8 mouse cellular contexts compared by ENCODE assay signal in genomic region chr5:32416881-32417280, GRCm38 (mm10). TPM values are rescaled to one million over a fixed set of nuclear protein-coding genes. Genes with fewer than 3 reads are reported as not detected.
DNase-seq lines count a peak whose midpoint lies in the region; ATAC-seq and TF ChIP-seq lines count a peak whose summit lies in the region.

No protein-coding gene starts in this region.

- no peak for TF ChIP-seq CTCF in hindbrain, postnatal 0 days (IDR thresholded peaks at IDR 0.05; ENCODE audit: low read depth)

- no peaks in the 10 kb centered on the region for H3K27me3 ChIP-seq in hindbrain, postnatal 0 days (ENCODE audit: insufficient read depth, low read length)
- no peaks in the 10 kb centered on the region for H3K27me3 ChIP-seq in hindbrain, embryonic 11.5 days (ENCODE audit: control insufficient read depth, insufficient read depth, low read length)

- H3K4me3 ChIP-seq in hindbrain, postnatal 0 days (ENCODE audit: low read length): no peak overlapping the region
- H3K4me3 ChIP-seq in hindbrain, embryonic 11.5 days (ENCODE audit: low read depth, low read length): no peak overlapping the region

- intact Hi-C loops in heart, postnatal 25 days (cut with DNase I): loop anchor here (2.0 kb wide), 1 partner anchor 44 kb away; no protein-coding TSS in a partner anchor

- WGBS in hindbrain, postnatal 0 days: 30% methylated on average over 4 of the region's 4 CpGs
- 62% methylated on average over 4 of the region's 4 CpGs for WGBS in hindbrain, embryonic 11.5 days

- ATAC-seq in hindbrain, postnatal 0 days: peak; percentile 73
- ATAC-seq in hindbrain, embryonic 11.5 days (ENCODE audit: low FRiP score): no peak

- no peak overlapping the region for H3K4me2 ChIP-seq in hindbrain, postnatal 0 days (ENCODE audit: low read depth, low read length)
- H3K4me2 ChIP-seq in hindbrain, embryonic 11.5 days (replicated peaks; ENCODE audit: low read depth, low read length): no peak overlapping the region

- peak; percentile 53 for DNase-seq in hindbrain, postnatal 0 days (ENCODE audit: low spot score)
- no peak for DNase-seq in hindbrain, embryonic 11.5 days (ENCODE audit: low spot score)
- DNase-seq in forelimb bud, embryonic 11.5 days (ENCODE audit: low read depth, low spot score): peak; percentile 25
- DNase-seq in heart, postnatal 25 days (ENCODE audit: low spot score): peak; percentile 59
- peak; percentile 60 for DNase-seq in lung, postnatal 25 days (ENCODE audit: low spot score)
- DNase-seq in thymus, postnatal 4 days: no peak
- DNase-seq in c-Kit-positive CD71-positive TER-119-positive erythroid progenitor cells, embryonic 14.5 days (ENCODE audit: low spot score): no peak
- no peak for DNase-seq in spleen, adult 12 weeks (ENCODE audit: low spot score)

- no peaks in the 10 kb centered on the region for H3K36me3 ChIP-seq in hindbrain, postnatal 0 days (ENCODE audit: insufficient read depth, low read length)
- H3K36me3 ChIP-seq in hindbrain, embryonic 11.5 days (ENCODE audit: control insufficient read depth, insufficient read depth, low read length): no peaks in the 10 kb centered on the region

- peaks cover 8% of the 10 kb centered on the region; the same call in 1 of the 2 replicates for H3K4me1 ChIP-seq in hindbrain, postnatal 0 days (ENCODE audit: insufficient read depth, low read length)
- no peaks in the 10 kb centered on the region for H3K4me1 ChIP-seq in hindbrain, embryonic 11.5 days (replicated peaks; ENCODE audit: control insufficient read depth, insufficient read depth, low read length)

- H3K9me3 ChIP-seq in hindbrain, postnatal 0 days (ENCODE audit: low read length): no peaks in the 10 kb centered on the region
- H3K9me3 ChIP-seq in hindbrain, embryonic 11.5 days (ENCODE audit: control insufficient read depth, low read length): no peaks in the 10 kb centered on the region

- no peak overlapping the region for H3K27ac ChIP-seq in hindbrain, postnatal 0 days
- no peak overlapping the region for H3K27ac ChIP-seq in hindbrain, embryonic 11.5 days (ENCODE audit: low read depth, low read length)

- no peak overlapping the region for H3K9ac ChIP-seq in hindbrain, postnatal 0 days (replicated peaks; ENCODE audit: low read length)
- H3K9ac ChIP-seq in hindbrain, embryonic 11.5 days (ENCODE audit: low read depth, low read length): no peak overlapping the region

RNA-seq across cellular contexts. Expression of gene Ppp1cb, which starts 41.8 kb away (rescaled TPM):
- 109 and 110 TPM in 2 replicates for total RNA-seq in hindbrain, postnatal 0 days (2014; rRNA removed)
- 199 TPM in 2 replicates for polyA plus RNA-seq in hindbrain, postnatal 0 days (2015; fragmentation: Nextera tagmentation; extraction: Ambion mirVana)
- polyA plus RNA-seq in hindbrain, embryonic 11.5 days (2014; fragmentation: Nextera tagmentation; extraction: Ambion mirVana): 219 and 228 TPM in 2 replicates
- total RNA-seq in heart, postnatal 25 days (2021): 100 to 1,000 TPM; 437 to 474 TPM

Comparison
In these comparisons a context has a peak if more than half of its experiments do, and no peak if none do; other contexts are left out.
1. DNase-seq: peak in hindbrain, postnatal 0 days (single experiment), forelimb bud, embryonic 11.5 days (single experiment), heart, postnatal 25 days (single experiment) and lung, postnatal 25 days (single experiment); none in hindbrain, embryonic 11.5 days (single experiment), thymus, postnatal 4 days (single experiment), c-Kit-positive CD71-positive TER-119-positive erythroid progenitor cells, embryonic 14.5 days (single experiment) and spleen, adult 12 weeks (single experiment).